Mouse (Mus musculus) CD8-positive naive resting alpha-beta T cell, adult 2 months (primary cell): ENCODE measurements around the gene Alox5.

Experiments
- DNase-seq, 2 experiments: peaks; one replicate each; pipeline ENCODE4 v3.0.0; 2022; ENCODE audit warnings: low read depth in 2 of 2, low spot score in 2 of 2

The Alox5 gene

GRCm38 (mm10) chr6:116418487-116418886, 42.5 kb downstream of the Alox5 start:
- DNase-seq: no peak

DNA sequence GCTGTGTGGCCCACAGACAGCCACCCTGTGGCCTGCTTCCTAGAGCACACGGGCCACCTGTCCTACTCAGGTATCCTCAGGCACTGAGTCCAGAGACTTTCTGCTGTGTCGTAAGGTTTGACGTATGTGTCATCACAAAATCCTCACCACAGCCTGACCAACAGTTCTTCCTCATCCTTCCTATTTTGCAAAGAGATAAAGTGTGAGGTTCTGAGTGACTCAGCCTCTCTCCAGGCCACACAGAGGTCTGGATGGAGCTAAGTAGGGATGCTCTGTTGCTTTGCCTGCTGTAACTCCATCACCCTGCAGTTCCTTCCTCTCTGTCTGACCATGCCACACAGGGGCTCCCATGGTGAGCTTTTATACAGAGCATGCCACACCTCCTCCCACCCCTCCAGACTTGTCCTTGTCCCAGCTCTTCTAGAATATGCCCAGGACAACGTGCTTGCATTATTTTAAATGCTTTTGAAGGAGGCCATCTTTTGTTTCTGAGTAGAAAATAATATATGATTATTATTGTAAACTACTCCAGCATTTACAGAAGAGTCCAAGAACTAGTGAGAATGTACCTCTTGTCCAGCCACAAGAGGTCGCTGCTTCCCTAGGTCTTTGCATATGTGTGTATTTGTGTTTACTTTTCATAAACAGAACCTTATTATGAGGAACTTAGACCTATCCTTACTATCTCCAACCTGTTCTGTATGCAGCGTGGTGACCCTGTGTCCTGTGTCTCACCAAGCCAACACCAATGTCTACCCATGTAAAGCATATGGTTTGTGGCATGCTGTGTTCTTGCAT, 43.3 kb downstream of the Alox5 start:
- no peak for DNase-seq

- no peak for DNase-seq
Observed at GRCm38 (mm10) chr6:116416000-116416552, 44.9 kb downstream of the Alox5 start.

DNA sequence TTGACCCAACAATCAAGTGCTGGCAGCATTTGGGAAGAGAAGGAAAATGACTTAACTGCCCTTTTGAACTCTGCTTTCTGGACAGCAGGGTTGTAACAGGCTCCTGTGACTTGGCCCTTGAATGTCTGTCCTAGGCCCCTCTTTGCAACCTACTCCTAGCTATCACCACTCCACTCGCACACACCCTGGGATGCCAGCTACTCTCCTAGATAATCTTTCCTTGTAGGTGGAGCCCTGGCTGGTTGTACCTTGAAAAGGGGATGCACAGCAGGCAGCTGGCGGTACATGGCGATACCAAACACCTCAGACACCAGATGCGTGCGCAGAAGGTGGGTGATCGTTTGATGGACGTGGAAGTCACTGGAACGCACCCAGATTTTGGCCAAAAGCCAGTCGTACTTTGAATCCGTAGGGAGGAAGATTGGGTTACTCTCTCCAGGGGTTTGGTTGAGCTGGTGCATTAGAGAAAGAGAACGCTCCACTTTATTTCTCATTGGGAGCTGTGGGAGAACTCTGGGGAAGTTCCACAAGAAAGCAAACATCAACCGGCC, 45.8 kb downstream of the Alox5 start:
- DNase-seq: no peak

GRCm38 (mm10) chr6:116412546-116413325, 48.2 kb downstream of the Alox5 start:
- no peak for DNase-seq

DNA sequence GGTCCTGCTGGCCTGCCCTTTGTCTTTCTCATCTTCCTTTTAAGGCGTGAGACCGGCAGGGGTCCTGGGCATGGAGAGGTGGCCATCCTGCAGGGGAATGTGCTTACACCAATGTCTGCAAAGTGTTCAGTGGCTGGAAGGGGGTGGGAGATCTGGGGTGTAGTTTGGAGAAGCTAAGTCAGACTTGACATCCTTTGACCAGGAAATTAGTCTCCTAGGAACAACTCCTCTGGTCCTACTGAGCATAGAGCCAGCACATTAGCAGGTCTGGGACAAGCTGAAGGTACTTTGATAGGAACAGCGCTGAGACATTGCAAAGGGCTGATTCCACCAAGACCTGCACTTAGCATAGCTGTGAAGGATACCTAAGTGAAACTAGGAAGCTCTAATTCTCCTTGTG, 49.3 kb downstream of the Alox5 start:
- no peak for DNase-seq

GRCm38 (mm10) chr6:116410436-116410835, 50.5 kb downstream of the Alox5 start:
- DNase-seq: no peak

DNA sequence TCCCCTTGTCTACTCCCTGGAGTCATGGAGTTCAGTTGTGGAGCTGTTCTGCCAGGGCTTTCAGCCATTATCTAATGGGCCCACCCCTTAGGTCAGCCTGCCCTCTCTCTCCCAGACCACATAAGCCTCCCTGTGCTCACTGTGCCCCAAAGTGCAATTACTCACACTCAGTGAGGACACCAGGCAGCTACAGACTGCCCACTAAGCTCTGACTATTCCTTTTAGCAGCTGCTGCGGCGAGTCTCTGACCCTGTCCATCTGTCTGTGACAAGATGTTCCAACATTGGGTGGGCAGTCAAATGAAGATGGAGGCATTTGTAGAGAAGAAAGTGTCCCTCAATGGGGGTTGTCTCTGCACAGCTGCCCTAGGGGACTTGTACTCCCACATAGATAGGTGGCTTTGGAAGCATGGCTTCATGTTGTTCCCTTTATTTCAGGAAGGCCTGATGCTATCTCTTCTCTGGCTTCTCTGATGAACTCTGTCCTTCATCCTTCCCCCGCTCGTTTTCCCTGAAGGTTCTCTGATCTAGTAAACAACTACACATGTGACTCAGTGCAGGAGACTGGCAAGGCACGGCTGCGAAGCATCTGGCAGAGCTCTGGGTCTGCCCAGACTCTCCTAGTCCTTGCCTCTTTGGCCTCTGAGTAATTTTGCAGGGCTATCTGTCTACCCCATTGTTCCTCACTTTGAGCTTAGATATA, 52.9 kb downstream of the Alox5 start:
- DNase-seq: no peak

DNA sequence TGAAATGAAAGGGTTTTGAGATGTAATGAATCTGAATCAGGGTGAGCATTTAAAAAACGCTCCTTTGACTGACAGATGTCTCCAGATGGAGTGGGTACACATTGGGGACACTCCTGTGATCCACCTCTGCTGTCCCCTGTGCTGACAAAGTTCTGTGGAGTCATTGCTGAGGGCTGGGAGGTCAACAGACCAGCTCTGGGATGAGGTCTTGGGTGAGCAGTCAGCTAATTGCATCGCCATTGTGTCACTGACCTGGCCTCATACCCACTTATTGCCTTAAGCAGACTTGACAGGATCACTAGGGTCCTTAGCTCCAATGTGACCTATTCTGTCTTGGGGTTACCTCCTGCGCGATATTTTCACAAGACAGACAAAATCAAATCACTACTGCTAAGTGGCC, 53.8 kb downstream of the Alox5 start:
- DNase-seq: no peak

DNA sequence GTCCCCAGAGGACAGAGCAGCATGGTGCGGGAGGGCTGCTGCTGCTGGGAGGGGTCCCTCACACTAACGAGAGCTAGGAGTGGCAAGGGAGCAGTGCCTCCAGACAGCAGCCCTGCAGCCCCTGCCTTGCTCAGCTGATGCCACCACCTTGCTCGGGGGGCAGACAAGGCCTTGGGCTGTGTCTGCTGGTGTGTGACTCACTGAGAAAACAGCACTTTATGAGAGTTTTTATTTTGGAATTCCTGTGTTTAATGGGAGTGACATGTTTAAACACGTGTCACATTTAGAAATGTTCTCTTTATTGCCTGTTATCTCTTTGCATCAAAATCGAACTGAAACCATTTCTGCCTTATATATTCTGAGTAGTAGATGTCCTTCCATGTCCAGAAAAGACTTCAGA, 54.3 kb downstream of the Alox5 start:
- DNase-seq: no peak

DNA sequence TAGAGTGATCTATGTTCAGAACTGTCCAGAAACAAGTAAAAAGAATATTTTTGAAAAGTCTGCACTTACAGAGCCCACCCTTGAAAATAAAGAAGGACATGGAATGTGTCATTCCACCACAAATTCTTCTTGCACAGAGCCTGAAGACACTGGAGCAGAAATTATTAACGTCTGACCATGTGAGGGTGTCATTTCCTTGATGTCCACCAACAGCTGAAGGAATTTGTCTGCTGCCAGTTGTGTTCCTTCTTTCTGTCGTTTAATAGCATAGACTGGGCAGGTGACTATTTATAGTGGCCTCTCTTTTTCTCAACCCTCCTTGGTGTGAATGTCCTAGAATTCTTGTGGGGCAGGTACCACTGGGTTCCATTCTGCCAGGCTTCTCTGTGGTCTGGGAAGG, 54.8 kb downstream of the Alox5 start:
- DNase-seq: no peak

DNA sequence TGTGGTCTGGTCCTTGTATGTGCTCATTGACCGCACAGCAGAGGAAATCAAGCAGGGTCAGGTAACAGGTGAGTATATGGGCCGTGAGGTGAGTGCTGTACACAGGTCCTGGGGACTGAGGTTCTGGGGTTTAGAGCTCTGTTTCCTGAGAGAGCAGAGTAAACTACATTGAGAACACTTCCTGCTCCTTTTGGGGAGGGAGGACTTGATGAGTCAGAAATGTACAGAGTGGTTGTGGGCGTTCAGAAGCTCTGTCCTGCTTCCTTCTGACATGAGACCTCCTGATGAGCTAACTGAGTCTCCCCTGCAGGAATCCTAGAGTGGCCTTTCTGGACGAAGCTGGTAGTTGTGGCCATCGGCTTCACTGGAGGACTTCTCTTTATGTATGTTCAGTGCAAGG, 55.3 kb downstream of the Alox5 start:
- no peak for DNase-seq

GRCm38 (mm10) chr6:116405243-116405642, 55.7 kb downstream of the Alox5 start:
- no peak for DNase-seq

- DNase-seq: no peak
Observed at GRCm38 (mm10) chr6:116402426-116402825, 58.6 kb downstream of the Alox5 start.

GRCm38 (mm10) chr6:116401746-116402423, 59.1 kb downstream of the Alox5 start:
- no peak for DNase-seq

- DNase-seq: no peak
Observed at GRCm38 (mm10) chr6:116398136-116398535, 62.8 kb downstream of the Alox5 start.

DNA sequence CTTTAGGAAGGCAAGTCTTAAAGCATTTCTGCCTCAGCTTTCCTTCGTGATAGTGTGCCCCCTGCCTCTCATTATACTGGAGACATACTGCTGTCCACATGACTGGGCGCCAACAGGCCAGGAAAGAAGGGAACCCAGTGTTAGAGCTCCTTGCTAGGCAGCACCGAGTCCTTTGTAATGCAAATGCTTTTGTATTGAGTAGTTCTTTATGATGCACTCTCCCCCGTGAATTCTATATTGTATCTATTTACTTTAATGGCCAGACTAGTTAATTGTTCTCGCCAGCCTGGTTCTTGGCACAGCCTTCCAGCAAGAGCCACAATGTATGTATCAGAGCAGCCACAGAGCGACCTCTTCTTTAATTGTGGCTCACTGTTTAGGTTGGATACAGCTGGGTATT, 63.4 kb downstream of the Alox5 start:
- DNase-seq: no peak

- DNase-seq: no peak
Observed at GRCm38 (mm10) chr6:116394916-116395648, 65.9 kb downstream of the Alox5 start.

DNA sequence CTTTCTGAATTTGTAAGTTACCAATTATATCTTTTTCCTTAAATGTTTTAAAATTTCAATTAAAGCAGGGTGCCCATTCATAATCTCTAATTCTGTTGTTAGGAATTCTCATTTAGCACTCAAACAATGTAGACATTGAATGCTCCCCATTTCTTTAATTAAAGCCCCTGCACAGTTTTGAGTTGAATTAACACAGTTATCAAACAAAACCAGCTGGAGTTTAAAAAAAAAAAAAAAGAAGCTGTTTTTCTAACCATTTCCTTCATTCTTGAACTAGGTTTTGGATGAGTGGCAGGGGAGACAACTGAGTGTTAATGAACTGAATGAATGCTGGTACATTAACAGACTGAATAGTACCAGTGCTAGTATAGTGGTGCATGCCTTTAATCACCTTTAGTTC, 71.5 kb downstream of the Alox5 start:
- no peak for DNase-seq

DNA sequence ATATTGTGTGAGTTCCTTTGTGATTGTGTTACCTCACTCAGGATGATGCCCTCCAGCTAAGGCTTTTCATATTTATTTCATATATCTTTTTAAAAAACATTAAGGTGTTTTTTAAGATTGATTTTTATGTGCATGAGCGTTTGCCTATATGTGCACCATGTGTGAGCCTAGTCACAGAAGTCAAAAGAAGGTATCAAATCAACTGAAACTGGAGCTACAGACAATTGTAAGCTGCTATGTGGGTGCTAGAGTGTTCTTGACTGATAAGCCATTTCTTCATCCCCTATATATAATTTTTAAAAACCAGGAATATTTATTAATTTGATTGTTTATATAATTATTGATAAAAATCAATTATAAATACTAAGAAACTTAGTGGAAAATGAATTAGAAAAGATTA, 72.9 kb downstream of the Alox5 start:
- DNase-seq: no peak
